Mouse (Mus musculus) hindbrain, embryonic 16.5 days (tissue): ENCODE measurements at regions not wholly inside any gene's neighbourhood (a gene's known extent, or its start where the extent isn't known, plus 50 kb on each side); places are given as distances from the start of the nearest gene placed in this dataset.

Experiments used
- ATAC-seq: fragments of 200-750 bp; cut with Nextera tagmentation; 2 replicates; pipeline ENCODE4 v1.8.0; 2017; ENCODE audit warnings: moderate TSS enrichment, moderate library complexity
- H3K27ac ChIP-seq: fragments of 300-500 bp; sonication (generic); 2 replicates; pipeline ENCODE4 v1.5.1; 2014; ENCODE audit warnings: low read depth, mild to moderate bottlenecking, control low read depth, low read length, moderate library complexity
- H3K27me3 ChIP-seq: fragments of 300-500 bp; sonication (generic); replicated peaks from 2 replicates; pipeline ENCODE4 v1.6.1; 2014; ENCODE audit warnings: low read length; ENCODE audit not compliant: control insufficient read depth, insufficient read depth
- H3K36me3 ChIP-seq: fragments of 300-500 bp; sonication (generic); 2 replicates; pipeline ENCODE4 v1.6.1; 2014; ENCODE audit warnings: mild to moderate bottlenecking, low read length, moderate library complexity, mixed read lengths; ENCODE audit not compliant: control insufficient read depth, insufficient read depth
- H3K4me1 ChIP-seq: fragments of 300-500 bp; sonication (generic); 2 replicates; pipeline ENCODE4 v1.6.1; 2014; ENCODE audit warnings: low read depth, low read length; ENCODE audit not compliant: control insufficient read depth, insufficient read depth
- H3K4me2 ChIP-seq: fragments of 300-500 bp; sonication (generic); 2 replicates; pipeline ENCODE4 v1.6.1; 2014; ENCODE audit warnings: mild to moderate bottlenecking, low read length, control low read depth, moderate library complexity
- H3K4me3 ChIP-seq: fragments of 300-500 bp; sonication (generic); 2 replicates; pipeline ENCODE4 v1.5.1; 2014; ENCODE audit warnings: mild to moderate bottlenecking, low read length, control low read depth, moderate library complexity
- H3K9ac ChIP-seq: fragments of 300-500 bp; sonication (generic); 2 replicates; pipeline ENCODE4 v1.6.1; 2014; ENCODE audit warnings: low read depth, mild to moderate bottlenecking, control low read depth, low read length, moderate library complexity
- H3K9me3 ChIP-seq: fragments of 300-500 bp; sonication (generic); 2 replicates; pipeline ENCODE4 v1.6.1; 2014; ENCODE audit warnings: mild to moderate bottlenecking, low read length, moderate library complexity; ENCODE audit not compliant: control insufficient read depth
- WGBS: fragments of 180-500 bp; shearing (Covaris S2); extraction: QIAGEN DNeasy Blood & Tissue Kit; methylation state at CpG from one replicate; pipeline ENCODE4 v1.1.7; 2014; 5-methylcytosine and 5-hydroxymethylcytosine counted together

DNA sequence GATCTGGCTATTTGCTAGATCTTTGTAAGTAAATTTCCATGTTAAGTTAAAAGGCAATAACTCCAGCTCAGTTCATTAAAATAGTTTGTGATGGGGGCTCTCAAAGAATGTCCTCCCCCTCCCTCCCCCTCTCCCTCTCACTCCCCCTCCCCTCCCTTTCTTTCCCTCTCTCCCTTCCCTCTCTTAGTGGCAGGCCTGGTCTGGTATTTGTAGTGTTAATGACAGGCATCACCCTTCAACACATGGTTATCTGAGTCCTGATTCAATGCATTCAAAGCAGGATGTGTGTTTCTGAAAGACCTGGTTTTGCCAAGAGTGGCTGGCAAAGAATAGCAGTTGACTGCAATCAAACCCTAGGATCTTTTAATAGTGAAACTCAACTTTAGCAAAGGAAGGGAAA, 383.4 kb upstream of the Mpdz start:
- Histone ChIP-seq H3K4me3 (no peak overlapping the region), H3K4me1 (no peaks in the 10 kb centered on the region), H3K27ac (no peak overlapping the region), H3K27me3 (no peaks in the 10 kb centered on the region), H3K9me3 (no peaks in the 10 kb centered on the region), H3K36me3 (no peaks in the 10 kb centered on the region), H3K9ac (no peak overlapping the region), H3K4me2 (no peak overlapping the region)
- no peak for ATAC-seq

GRCm38 (mm10) chr4:81823566-81823965, 381.0 kb upstream of the Mpdz start:
- no peak for ATAC-seq

GRCm38 (mm10) chr4:81789274-81789673, 346.7 kb upstream of the Mpdz start:
- Histone ChIP-seq H3K27ac (no peak overlapping the region), H3K9me3 (no peaks in the 10 kb centered on the region), H3K27me3 (no peaks in the 10 kb centered on the region), H3K4me2 (no peak overlapping the region), H3K9ac (no peak overlapping the region), H3K4me1 (no peaks in the 10 kb centered on the region), H3K4me3 (no peak overlapping the region), H3K36me3 (no peaks in the 10 kb centered on the region)
- no peak for ATAC-seq
- 90% methylated on average over 2 of the region's 2 CpGs for WGBS

More at GRCm38 (mm10) chr4:81823566-81823965, 381.0 kb upstream of the Mpdz start:
- Histone ChIP-seq H3K9me3 (no peaks in the 10 kb centered on the region), H3K27ac (no peak overlapping the region), H3K27me3 (no peaks in the 10 kb centered on the region), H3K36me3 (no peaks in the 10 kb centered on the region), H3K4me3 (no peak overlapping the region), H3K4me2 (no peak overlapping the region), H3K4me1 (no peaks in the 10 kb centered on the region), H3K9ac (no peak overlapping the region)
- 80% methylated on average over 3 of the region's 3 CpGs for WGBS

- H3K9ac ChIP-seq: no peak overlapping the region
- no peaks in the 10 kb centered on the region for H3K9me3 ChIP-seq
- no peak overlapping the region for H3K27ac ChIP-seq
- ATAC-seq: no peak
- no peaks in the 10 kb centered on the region for H3K36me3 ChIP-seq
- no peak overlapping the region for H3K4me2 ChIP-seq
- 84% methylated on average over 8 of the region's 8 CpGs for WGBS
- no peaks in the 10 kb centered on the region for H3K27me3 ChIP-seq
- H3K4me1 ChIP-seq: no peaks in the 10 kb centered on the region
- no peak overlapping the region for H3K4me3 ChIP-seq
Measured at GRCm38 (mm10) chr4:81788636-81789035, 346.0 kb upstream of the Mpdz start.

- 88% methylated on average over 1 of the region's 1 CpGs for WGBS
- Histone ChIP-seq H3K27me3 (no peaks in the 10 kb centered on the region), H3K36me3 (no peaks in the 10 kb centered on the region), H3K4me3 (no peak overlapping the region), H3K27ac (no peak overlapping the region), H3K9me3 (no peaks in the 10 kb centered on the region), H3K4me2 (no peak overlapping the region), H3K4me1 (no peaks in the 10 kb centered on the region), H3K9ac (no peak overlapping the region)
- no peak for ATAC-seq
Measured at GRCm38 (mm10) chr4:81781971-81782370, 339.4 kb upstream of the Mpdz start.

DNA sequence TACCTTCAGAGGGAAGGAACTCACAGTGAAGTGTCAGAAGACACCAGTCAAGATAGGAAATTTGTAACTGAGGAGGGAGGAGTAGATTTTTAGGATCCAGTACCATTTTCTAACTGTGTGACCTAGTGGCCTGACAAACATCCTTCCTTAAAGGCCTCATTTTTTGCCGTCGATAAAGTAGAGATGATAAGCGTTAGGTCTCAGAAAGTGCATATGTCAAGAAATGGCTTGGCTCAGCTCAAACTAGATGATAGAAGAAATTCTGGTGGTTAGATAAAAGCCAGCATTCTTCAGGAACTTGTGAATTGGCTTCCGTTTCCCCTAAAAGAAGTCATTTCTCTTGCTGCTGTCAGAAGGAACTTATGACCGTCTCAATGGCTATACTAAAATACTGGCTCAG, 324.1 kb upstream of the Mpdz start:
- Histone ChIP-seq H3K27ac (no peak overlapping the region), H3K36me3 (no peaks in the 10 kb centered on the region), H3K4me2 (no peak overlapping the region), H3K9ac (no peak overlapping the region), H3K27me3 (no peaks in the 10 kb centered on the region), H3K4me3 (no peak overlapping the region), H3K9me3 (no peaks in the 10 kb centered on the region), H3K4me1 (peaks cover 14% of the 10 kb centered on the region)
- 92% methylated on average over 5 of the region's 5 CpGs for WGBS
- ATAC-seq: no peak

DNA sequence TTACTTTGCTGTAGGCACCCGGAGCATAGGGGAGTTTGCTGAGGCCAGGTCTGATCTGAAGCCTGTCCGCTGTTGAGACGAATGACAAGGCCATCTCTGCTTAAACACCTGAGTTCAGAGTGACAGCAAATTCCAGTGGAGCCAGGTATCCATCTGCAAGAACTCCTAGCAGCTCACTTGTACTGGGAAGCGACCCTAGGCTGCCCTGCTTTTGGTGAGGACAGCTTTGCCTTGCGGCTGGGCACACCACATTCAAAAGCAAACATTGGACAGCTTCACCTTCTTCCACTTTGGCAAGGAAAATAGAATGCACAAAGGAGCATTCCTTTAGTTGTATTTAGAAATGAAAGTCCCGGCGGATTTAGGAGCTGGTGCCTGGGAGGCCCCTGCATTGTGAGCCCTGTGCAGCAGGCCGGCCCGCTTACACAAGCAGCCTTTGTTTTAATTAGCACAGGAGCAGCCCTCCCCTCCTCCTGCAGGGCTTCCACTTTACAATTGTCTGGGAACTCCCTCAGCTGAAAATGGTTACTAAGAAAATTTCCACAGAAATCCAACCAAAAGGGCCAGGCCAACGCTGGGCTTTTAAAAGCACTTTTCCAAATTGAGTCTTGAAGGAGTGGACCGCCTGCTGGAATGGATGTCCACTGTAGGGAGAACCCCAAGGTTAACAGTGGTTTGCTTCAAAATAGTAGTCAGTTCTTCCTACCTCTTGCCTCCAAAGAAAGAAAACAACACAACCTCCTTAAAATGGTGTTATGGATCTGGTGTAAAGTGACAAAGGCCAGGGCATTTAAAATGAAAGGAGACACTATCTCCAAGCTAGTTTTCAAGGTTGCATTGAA, 321.6 kb upstream of the Mpdz start:
- Histone ChIP-seq H3K4me2 (peak overlapping the region; percentile 1; the same call in 1 of the 2 replicates), H3K9ac (no peak overlapping the region), H3K27ac (peak overlapping the region; percentile 73), H3K9me3 (no peaks in the 10 kb centered on the region), H3K4me1 (peaks cover 14% of the 10 kb centered on the region), H3K36me3 (no peaks in the 10 kb centered on the region), H3K27me3 (no peaks in the 10 kb centered on the region), H3K4me3 (no peak overlapping the region)
- WGBS: 16% methylated on average over 11 of the region's 11 CpGs
- peak; percentile 91 for ATAC-seq

- peaks cover 14% of the 10 kb centered on the region for H3K4me1 ChIP-seq
- 33% methylated on average over 10 of the region's 10 CpGs for WGBS
- H3K4me3 ChIP-seq: no peak overlapping the region
- ATAC-seq: peak; percentile 15; the same call in 1 of the 2 replicates
- H3K9ac ChIP-seq: no peak overlapping the region; the same call in 1 of the 2 replicates
- no peaks in the 10 kb centered on the region for H3K27me3 ChIP-seq
- no peaks in the 10 kb centered on the region for H3K36me3 ChIP-seq
- H3K27ac ChIP-seq: peak overlapping the region; percentile 73
- no peaks in the 10 kb centered on the region for H3K9me3 ChIP-seq
- peak overlapping the region; percentile 1; the same call in 1 of the 2 replicates for H3K4me2 ChIP-seq
Measured at GRCm38 (mm10) chr4:81763311-81764025, 320.9 kb upstream of the Mpdz start.

- Histone ChIP-seq H3K27me3 (no peaks in the 10 kb centered on the region), H3K9ac (no peak overlapping the region), H3K27ac (peak overlapping the region; percentile 50), H3K9me3 (no peaks in the 10 kb centered on the region), H3K4me2 (peak overlapping the region; percentile 16), H3K4me3 (no peak overlapping the region), H3K4me1 (peaks cover 14% of the 10 kb centered on the region), H3K36me3 (no peaks in the 10 kb centered on the region)
- peak; percentile 59 for ATAC-seq
- 18% methylated on average over 11 of the region's 11 CpGs for WGBS
Measured at GRCm38 (mm10) chr4:81762592-81763229, 320.1 kb upstream of the Mpdz start.
